Mouse (Mus musculus) bone marrow, adult 2 months (tissue): ENCODE data around the gene Clcn1. TPM values are rescaled to one million over a fixed set of nuclear protein-coding genes. Genes with fewer than 3 reads are reported as not detected.

Source experiments
- H3K27ac ChIP-seq: fragments of 200-500 bp; 2 replicates; pipeline ENCODE4 v1.5.1; 2012; ENCODE audit warnings: low read depth, mild to moderate bottlenecking, control low read depth, inconsistent platforms, low read length; ENCODE audit not compliant: control insufficient read depth, poor library complexity, insufficient read depth
- H3K4me1 ChIP-seq: fragments of 200-500 bp; 2 replicates; pipeline ENCODE4 v1.6.1; 2011; ENCODE audit warnings: low read length; ENCODE audit not compliant: control insufficient read depth, insufficient read depth
- H3K4me3 ChIP-seq: fragments of 200-500 bp; replicated peaks from 2 replicates; pipeline ENCODE3; 2011; ENCODE audit warnings: mild to moderate bottlenecking, low read depth, low read length, control low read depth; ENCODE audit not compliant: control insufficient read depth
- CTCF ChIP-seq: fragments of 200-500 bp; IDR thresholded peaks from 2 replicates; pipeline ENCODE4 v1.5.1; 2011; ENCODE audit warnings: low read length, control low read depth; ENCODE audit not compliant: control insufficient read depth, insufficient read depth
- POLR2A ChIP-seq: fragments of 200-500 bp; IDR thresholded peaks from 2 replicates; pipeline ENCODE4 v1.6.1; 2011; ENCODE audit warnings: low read depth, mild to moderate bottlenecking, control low read depth, low read length, borderline replicate concordance; ENCODE audit not compliant: control insufficient read depth
- WGBS: fragments of 180-500 bp; shearing (Covaris S2); methylation state at CpG from one replicate; pipeline ENCODE4 v1.1.7; 2018; 5-methylcytosine and 5-hydroxymethylcytosine counted together
- polyA plus RNA-seq: library from polyadenylated mRNA; stranded (reverse); fragments of >200 nt; gene quantifications from 2 replicates; pipeline ENCODE4 v1.2.4, GENCODE M21; 2011; ENCODE audit warnings: low replicate concordance; ENCODE audit not compliant: missing spikeins, insufficient read depth, insufficient read length

Clcn1 gene
- polyA plus RNA-seq, 1 experiment = 2.1 TPM

DNA sequence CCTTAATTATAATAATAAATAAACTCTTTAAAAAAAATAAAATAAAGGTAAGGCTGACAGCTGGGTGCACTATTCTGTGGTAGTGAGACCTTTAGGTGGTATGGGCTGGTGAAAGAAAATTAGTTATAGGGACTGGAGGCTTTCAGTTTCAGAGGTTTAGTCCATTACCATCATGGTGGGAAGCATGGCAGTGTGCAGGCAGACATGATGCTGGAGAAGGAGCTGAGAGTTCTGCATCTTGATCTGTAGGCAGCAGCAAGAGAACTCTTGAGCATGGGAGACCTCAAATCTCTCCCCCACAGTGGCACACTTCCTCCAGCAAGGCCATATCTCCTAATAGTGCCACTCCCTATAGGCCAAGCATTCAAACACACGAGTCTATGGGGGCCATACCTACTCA, 55.7 kb downstream of the Clcn1 start:
- TF ChIP-seq CTCF (no peak), POLR2A (no peak)
- Histone ChIP-seq H3K4me3 (no peak overlapping the region), H3K4me1 (no peaks in the 10 kb centered on the region; the same call in 1 of the 2 replicates), H3K27ac (no peak overlapping the region)
- 43% methylated on average over 1 of the region's 1 CpGs for WGBS

DNA sequence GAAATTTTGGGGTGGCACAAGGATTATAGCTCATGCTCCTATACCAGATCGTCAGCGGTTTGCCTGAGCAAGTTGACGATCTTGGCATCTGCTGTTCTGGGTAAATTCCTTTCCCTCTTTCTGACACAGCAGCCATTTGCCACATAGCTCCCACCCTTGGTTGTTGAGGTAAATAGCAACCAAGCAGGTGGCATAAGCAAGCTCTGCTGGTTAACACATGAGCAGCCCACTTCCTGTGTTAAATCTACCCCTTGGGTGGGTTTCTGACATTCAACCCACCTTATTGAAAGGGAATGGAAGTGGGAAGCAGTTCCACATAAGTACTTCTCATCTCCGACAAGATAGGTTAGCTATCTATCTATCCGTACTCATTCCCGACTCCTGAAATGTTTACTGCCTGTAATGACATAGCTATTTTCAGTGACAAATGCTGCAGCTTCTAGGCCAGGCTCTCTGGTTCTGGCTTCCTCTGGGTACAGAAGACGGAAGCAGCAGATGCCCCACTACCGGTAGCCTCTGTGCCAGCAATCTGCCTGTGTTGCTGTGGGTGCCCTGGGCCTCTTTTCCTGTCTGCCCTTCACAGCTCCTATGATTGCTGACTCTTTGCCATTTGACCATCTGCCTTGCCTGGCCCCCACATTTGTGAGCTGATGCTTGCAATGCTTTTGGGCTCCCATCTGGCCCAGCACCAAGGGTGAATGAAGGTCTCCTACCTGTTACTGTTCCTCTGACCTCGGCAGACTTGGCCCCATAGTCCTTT, 57.1 kb downstream of the Clcn1 start:
- H3K4me1 ChIP-seq = no peaks in the 10 kb centered on the region; the same call in 1 of the 2 replicates
- no peak overlapping the region for H3K4me3 ChIP-seq
- TF ChIP-seq CTCF (no peak), POLR2A (no peak)
- H3K27ac ChIP-seq = peak overlapping the region; percentile 34; the same call in 1 of the 2 replicates
- WGBS = 19% methylated on average over 9 of the region's 9 CpGs

DNA sequence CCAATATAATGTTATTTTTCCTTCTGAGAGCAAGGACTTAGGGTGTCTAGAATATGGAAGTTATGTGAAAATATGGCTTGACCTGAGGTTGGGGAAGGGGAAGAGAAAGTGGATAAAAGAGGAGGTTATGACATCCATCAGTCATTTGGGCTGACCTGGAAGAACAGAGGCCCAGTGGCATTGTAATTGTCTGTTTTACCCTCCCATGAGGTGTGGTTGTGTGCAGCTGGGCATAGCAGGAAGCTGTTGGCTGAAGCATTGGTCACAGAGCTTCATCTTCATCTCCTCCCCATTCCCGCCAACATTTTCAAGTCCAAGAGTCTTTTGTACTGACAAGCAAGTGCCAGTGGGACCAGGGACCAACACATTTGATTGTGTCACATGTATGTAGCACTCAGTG, 57.8 kb downstream of the Clcn1 start:
- H3K4me3 ChIP-seq = no peak overlapping the region
- H3K27ac ChIP-seq = peak overlapping the region; percentile 36
- H3K4me1 ChIP-seq = no peaks in the 10 kb centered on the region; the same call in 1 of the 2 replicates
- 32% methylated on average over 1 of the region's 1 CpGs for WGBS
- no peak for TF ChIP-seq POLR2A
- no peak for TF ChIP-seq CTCF

DNA sequence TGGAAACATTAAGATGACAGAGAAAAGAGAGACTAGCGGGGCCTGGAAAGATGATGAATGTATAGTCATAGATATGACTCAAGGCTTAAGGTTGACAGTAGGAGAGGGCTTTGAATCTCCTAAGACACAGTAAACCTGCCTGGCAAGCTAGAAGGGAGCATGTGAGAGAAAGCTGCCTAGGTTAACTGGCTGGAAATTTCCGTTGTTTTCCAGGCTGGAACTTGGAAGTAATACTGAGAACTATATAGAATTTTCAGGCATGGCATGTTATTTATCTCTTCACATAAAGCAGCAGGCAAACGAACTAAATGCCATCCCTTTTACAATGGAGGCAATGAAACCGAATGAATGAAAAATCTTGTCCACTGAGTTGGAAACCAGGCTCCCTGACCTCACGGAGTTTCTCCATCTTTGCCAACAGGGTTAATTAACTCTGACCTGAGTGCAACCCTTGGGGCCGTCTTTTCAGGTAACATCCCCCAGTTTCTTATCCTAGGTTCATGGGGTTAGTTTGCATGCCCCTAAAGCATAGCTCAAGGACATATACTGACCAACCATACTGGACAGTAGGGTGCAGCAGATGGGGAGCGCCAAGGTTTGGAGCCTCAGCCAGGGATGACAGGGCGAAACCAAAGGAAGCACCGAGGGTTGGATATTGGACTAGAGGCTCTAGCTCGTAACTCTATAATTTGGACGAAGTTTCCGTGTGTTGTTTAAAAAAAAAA, 62.0 kb downstream of the Clcn1 start:
- Histone ChIP-seq H3K27ac (no peak overlapping the region), H3K4me3 (no peak overlapping the region), H3K4me1 (no peaks in the 10 kb centered on the region; the same call in 1 of the 2 replicates)
- TF ChIP-seq POLR2A = no peak
- no peak for TF ChIP-seq CTCF
- WGBS = 44% methylated on average over 12 of the region's 12 CpGs

DNA sequence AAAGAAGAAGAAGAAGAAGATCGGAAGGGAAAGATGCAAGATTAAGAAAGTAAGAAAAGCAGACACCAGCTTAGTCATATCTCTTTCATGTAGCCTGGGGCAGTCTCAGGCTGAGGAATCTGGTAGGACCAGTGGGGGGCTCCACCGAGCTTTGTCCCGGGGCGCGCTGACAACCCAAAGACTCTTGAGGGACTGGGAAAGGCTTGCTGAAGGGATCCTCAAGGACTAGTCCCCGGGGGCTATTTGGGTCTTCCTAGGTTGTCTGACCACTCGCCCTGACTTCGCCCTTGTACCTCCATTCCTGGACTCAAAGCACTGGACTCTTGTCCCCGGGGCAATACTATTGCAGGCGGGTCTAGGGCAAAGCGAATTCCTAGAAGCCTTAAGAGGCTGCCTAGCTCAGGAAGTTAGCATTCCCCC, 62.5 kb downstream of the Clcn1 start:
- TF ChIP-seq CTCF = peak; percentile 58
- TF ChIP-seq POLR2A = no peak
- no peaks in the 10 kb centered on the region; the same call in 1 of the 2 replicates for H3K4me1 ChIP-seq
- H3K4me3 ChIP-seq = peak overlapping the region; percentile 87
- peak overlapping the region; percentile 95 for H3K27ac ChIP-seq
- WGBS = under 1% methylated on average over 11 of the region's 11 CpGs

DNA sequence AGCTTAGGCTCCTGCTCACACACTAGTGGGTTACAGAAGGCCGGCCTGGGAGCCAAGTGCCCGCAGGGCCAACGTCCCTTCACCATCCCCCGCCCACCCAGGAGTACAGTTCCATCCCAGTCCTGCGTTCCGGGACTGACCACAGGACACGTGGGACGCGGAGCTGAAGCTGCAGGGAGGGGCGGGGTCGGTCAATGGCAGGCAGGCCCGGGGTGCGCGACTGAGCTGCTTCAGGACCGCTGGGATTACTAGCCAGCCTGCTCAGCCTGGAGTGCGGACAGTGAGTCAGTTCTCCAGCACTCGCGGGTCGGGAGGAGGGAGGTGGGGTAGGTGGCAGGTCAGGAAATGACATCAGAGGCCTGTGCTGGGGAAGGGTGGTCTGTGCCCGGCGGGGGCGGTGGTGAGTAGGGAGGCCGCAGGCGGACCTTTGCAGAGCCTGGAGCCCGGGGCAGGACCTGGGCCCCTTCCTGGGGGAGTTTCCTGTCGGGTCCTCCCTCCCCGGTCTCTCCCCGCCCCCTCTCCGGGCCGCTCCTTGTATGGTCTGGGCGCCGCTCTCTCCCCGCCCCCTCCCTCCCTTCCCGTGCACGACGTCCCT, 63.0 kb downstream of the Clcn1 start, which contains the start of gene Zyx:
Zyx (plus strand) TSS at position 205 of the 595 bp plus-strand sequence.
- peak within 1 kb of the TSS; percentile 88 for H3K4me3 ChIP-seq
- WGBS = 1% methylated on average over 31 of the region's 36 CpGs
- TF ChIP-seq CTCF (peak; percentile 38; the same call in 1 of the 2 replicates), POLR2A (peak; percentile 72; the same call in 1 of the 2 replicates)
- H3K4me1 ChIP-seq = peaks cover 1% of the 10 kb centered on the region; the same call in 1 of the 2 replicates
- peak within 1 kb of the TSS; percentile 95 for H3K27ac ChIP-seq

DNA sequence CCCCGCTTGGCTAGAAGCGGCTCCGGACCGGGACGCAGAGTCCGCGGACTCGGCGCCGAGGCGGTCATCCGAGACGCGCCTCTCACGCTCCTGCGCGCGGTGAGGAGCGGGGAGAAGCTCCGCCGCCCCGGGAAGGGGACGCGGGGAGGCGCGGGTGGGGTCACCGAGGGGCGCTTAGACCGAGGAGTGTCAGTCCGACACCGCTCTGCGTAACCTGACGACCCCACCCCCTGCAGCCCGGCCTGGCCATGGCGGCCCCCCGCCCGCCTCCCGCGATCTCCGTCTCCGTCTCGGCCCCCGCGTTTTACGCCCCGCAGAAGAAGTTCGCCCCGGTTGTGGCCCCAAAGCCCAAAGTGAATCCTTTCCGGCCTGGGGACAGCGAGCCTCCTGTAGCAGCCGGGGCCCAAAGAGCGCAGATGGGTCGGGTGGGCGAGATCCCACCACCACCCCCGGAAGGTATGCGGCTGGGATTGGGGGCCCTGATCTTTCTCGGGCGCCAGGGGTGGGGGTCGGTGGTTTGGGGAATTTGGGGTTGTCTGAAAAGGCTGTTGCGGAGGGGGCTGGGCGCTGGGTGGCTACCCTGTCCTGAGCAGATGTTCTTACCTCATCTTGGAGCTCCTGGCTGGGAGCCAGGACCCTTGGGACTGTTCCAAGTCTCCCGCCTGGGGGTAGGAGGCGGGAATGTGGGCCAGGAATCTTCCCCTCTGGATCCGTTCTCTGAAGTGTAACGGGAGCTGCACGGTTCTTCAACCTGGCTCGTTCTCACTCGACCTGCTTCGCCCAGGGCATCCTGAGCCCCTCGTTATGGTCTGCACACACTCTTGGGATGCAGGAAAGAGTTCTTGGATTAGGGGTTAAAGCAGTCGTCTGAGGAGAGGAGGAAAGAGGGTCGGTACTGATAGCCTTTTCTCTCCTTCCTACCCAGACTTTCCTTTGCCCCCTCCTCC, 63.8 kb downstream of the Clcn1 start:
- TF ChIP-seq POLR2A = peak; percentile 97
- no peak for TF ChIP-seq CTCF
- WGBS = 1% methylated on average over 57 of the region's 72 CpGs
- Histone ChIP-seq H3K4me3 (peak overlapping the region; percentile 88), H3K27ac (peak overlapping the region; percentile 93), H3K4me1 (peaks cover 1% of the 10 kb centered on the region; the same call in 1 of the 2 replicates)
